Mouse (Mus musculus) lung, adult 2 months (tissue): ENCODE measurements at regions not wholly inside any gene's neighbourhood (a gene's known extent, or its start where the extent isn't known, plus 50 kb on each side); places are given as distances from the start of the nearest gene placed in this dataset.

Experiments
- CTCF ChIP-seq: fragments of 200-500 bp; IDR thresholded peaks from 2 replicates; pipeline ENCODE4 v1.5.1; 2011; ENCODE audit warnings: mild to moderate bottlenecking, low read length, control low read depth; ENCODE audit not compliant: insufficient read depth
- POLR2A ChIP-seq: fragments of 200-500 bp; IDR thresholded peaks from 2 replicates; pipeline ENCODE4 v1.6.1; 2011; ENCODE audit warnings: low read depth, mild to moderate bottlenecking, control low read depth, low read length, borderline replicate concordance; ENCODE audit errors: extremely low read depth

- TF ChIP-seq POLR2A (no peak), CTCF (no peak)
Observed at GRCm38 (mm10) chr8:12062710-12063109, 215.9 kb upstream of the A230072I06Rik start.
